Mouse (Mus musculus): ENCODE measurements around the gene Gata2.

Gata2 gene

DNA sequence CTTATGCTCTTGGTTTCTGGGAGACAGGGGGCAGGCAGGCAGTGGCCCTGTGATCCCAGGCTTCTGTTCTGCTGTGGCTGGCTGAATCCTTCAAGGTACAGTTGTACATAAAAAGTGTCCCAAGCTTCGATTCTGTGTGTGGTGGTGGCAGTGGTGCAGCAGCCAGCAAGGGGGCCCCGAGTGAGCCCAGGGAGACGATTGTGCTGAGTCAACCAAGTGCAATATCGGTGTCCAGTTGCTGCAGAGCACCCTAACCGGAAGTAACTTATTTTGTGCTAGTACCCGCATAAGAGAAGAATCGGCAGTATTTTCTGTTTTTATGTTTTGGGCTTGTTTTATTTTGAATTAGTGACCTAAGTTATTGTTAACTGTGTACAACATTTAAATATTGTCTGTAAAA lies 12.9 kb downstream of the Gata2 start:
- DNase-seq (ENCODE audit: extremely low spot score, low read depth, low spot score) = no peak

DNA sequence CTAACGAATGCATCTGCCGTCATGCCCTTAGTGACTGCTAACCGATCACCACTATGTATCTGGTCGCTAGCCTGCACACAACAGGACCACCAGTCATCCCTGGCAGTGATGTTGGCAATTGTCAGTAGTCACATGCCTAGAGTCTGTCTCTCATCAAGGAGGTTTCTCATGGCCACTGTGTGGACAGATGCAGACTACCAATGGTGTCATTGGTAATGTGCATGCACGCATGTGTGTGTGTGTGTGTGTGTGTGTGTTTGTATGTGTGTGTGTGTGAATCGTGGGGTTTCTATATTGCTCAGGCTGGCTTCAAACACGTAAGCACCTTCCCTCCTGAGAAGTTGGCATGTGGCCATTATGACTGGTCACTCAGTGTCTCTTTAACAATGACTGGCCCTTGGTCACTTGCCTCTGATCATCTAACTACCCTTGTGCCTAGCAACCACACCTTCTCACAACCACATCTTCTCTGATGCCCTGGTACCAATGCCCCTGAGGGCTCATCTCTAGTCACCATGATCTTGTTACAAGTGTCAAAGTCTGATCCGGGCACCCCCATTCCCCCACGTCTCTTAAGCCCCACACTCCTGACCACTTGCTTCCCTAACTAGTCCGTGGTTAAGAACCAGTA lies 13.8 kb downstream of the Gata2 start:
- no peak for DNase-seq (ENCODE audit: extremely low spot score, low read depth, low spot score)

DNA sequence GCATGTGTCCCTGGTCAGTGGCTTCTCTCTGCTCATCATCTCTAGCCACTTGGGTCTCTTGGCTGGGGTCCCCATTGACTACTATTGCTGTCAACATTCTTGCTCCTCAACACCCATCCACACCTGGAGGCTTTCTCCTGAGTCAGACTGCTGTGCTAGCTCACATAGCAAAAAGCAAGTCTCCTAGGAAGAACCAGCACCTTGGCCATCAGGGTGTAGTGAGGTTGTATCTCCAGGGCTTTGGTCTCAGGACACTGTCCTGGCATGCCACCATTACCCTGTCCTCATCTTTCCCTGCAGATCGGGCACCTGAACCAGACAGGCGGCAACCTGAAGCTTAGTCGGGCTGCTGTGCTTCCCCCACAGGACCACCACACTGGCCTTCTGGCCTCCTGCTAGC lies 14.6 kb downstream of the Gata2 start:
- DNase-seq (ENCODE audit: extremely low spot score, low read depth, low spot score) = no peak

DNA sequence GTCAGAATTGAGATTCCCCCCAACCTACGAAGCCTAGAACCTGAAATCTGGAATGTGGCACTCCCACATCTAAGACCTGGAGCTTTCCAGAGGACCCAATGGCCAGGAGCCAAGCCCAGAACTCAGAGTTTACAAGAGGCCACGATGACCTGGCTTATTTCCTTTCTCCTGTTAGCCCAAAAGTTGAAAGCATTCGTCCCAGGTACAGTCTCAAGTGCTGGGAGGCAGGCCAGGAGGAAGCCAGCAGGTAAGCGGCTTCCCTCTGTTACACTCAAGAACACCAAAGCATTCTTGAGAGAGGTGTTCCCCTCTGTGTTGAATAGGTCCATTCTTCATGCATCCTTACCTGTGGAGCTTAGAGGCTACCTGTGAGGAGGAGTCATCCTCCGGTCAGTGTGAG lies 15.8 kb downstream of the Gata2 start:
- DNase-seq (ENCODE audit: extremely low spot score, low read depth, low spot score) = no peak

DNA sequence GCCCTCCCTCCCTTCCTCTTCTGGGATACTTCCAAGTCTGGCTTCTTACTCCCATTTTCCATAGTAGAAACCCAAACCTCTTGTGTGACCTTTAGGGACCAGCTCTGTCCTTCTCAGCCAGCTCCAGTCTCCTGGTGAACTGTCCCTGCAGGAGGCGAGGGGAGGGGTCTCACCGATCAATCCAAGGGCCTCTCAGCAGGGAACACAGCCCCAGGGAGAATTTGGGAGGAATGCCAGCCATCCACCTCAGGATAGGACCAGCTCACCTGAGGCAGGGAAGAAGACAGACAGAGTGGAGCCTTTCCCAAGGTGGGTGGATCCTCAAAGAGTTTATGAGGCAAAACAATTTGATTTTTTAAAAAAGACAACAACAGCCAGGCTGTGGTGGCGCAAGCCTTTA lies 16.5 kb downstream of the Gata2 start:
- no peak for DNase-seq (ENCODE audit: extremely low spot score, low read depth, low spot score)

DNA sequence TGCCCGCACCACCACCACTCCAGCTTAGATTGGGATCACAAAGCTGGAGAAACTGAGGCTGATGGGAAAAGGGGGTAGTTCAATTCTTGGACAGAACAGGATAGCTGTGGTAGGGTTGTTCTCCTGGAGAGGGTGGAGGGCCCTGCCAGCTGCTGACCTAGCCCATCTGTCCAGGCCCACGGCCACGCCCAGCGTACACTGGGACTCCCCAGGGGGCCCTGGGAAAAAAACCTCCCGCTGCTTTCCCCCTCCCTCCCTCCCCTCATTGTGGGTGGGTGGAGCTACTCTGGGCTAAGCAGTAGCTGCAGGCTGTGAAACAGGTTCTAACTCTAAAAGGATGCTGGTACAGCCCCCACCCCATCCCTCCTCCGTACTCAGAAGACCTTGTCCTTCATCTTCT lies 22.1 kb downstream of the Gata2 start:
- DNase-seq (ENCODE audit: extremely low spot score, low read depth, low spot score) = no peak

DNA sequence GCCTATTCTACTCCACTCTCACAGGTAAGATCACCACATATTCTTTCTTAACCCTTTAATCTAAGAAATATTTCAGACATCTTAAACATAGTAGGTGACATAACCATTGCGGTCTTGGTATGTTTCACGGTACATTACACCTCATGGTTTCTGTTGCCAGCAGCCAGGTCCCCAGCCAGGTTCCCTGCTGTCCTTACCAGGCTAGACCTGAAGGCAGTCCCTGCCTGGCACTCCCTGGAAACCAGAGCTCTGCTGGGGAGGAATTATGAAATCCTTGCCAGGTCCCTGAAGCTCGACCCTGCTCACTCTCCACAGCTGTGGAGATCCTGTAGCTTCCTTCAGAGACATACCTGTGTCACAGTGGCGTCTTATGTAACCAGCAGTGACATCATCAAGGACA lies 22.5 kb downstream of the Gata2 start:
- no peak for DNase-seq (ENCODE audit: extremely low spot score, low read depth, low spot score)

DNA sequence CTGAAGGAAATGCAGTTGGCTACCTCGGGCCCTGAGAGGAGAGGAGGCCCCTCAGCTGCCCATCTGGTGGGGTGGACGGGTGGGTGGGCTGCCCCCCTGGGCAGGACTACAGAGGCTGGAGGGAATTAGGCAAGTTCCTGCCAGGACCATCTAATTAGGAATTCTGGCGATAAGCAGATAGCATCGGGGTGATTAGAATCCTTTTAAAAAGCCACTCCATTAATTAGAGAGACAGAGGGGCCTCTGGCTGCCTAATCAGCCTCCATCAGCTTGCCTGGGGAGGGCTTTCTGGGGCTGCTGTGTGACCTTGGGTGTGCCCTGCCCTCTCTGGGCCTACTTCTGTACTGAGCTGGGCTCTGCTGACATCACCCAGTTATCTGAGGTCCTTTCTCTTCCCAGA lies 25.4 kb downstream of the Gata2 start:
- DNase-seq (ENCODE audit: extremely low spot score, low read depth, low spot score) = no peak

DNA sequence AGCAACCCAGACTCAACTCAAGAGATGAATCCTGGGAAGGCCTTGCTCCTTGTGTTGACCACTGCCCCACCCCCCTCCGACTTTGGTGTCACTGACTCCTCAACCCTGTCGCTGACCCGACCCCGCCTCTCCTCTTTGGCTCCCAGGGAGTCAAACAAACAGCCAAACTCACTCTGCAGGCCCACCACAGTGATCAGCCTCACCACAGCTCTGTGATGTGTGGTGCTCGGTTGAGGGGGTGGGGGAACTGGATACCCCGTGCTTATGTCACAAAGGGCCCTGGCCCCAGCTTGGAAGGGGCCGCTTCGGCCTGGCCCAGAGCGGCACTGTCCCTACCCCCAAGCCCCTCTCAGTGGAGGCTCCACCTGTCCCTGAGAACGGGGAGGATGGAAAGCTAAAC lies 28.3 kb downstream of the Gata2 start, which contains the start of gene Dnajb8:
Gene Dnajb8, plus strand, starts transcription at position 301 of the 400 bp plus-strand sequence.
- DNase-seq (ENCODE audit: extremely low spot score, low read depth, low spot score) = no peak

DNA sequence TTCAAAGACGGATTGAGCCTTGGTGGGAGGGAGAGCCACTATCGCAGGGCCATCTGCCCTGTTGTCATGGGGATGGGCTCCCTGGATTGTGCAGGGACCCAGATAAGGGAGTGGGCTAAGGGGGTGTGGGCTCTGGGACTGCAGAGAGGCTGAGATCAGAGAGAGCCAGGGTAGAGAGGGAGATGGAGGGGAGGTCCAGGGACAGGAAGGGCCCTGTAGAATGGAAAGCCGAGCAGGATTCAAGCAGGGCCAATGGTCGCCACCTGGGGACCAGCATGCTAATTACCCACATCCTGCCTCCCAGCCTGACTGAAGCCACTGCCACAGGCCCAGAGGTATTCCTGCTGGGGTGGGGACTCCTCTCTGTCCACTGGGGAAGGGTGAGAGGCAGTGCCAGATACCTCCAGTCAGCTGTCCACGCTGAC lies 32.9 kb downstream of the Gata2 start:
- no peak for DNase-seq (ENCODE audit: extremely low spot score, low read depth, low spot score)

DNA sequence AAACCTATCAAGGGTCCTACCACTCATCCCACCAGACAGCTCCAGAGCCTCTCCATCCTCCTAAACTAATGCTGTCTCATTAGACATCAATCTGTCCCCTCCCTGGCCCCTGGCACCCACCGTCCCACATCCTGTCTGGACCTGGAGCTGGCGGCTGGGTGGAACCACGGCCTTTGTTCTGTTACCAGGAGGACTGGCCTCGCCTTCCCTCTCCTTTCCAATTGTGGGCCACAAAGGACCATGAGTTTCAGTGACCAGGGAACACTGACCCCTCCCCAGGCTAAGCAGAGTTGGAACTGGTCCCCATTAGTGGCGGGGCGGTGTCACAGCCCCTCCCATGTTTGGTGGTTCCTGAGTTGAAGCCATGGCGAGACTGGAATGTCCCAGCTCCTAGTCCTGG lies 33.8 kb downstream of the Gata2 start:
- no peak for DNase-seq (ENCODE audit: extremely low spot score, low read depth, low spot score)

DNA sequence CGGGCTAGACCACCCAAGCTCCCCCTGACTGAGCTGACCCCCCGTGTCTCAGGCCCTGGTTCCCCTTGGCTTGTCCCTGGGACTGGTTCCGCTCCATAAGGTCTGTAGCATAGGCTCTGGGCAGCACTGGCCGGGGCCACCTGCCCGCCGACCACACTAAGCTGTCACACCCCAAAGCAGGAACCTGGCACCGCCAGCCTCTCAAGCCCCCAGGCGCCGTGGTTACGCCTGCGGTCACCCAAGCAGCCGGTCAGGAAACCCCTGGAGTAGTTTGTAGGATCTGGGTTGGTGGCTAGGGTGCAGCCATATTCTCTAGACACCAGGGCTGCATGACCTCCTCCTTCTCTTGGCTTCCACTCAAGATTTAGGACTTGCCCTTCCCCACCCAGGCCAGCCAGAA lies 35.5 kb downstream of the Gata2 start:
- no peak for DNase-seq (ENCODE audit: extremely low spot score, low read depth, low spot score)

DNA sequence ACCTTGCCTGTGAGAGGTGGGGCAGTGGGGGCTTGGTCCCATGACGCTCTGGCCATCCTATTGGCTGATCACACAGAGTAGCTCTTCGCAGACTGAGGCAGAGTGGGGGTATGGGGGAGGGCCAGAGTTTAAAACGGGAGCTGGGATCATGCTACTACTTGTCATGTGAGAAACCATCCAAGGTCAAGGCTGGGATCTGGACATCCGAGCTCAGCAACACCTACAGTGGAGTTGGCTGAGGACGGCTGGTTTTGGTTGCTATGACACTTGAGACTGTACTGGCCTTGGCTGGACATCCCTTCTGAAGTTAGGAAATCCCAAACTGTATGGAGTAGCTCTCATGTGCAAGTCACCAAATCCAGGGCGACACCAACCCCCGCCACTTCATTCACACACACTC lies 38.1 kb downstream of the Gata2 start:
- no peak for DNase-seq (ENCODE audit: extremely low spot score, low read depth, low spot score)

DNA sequence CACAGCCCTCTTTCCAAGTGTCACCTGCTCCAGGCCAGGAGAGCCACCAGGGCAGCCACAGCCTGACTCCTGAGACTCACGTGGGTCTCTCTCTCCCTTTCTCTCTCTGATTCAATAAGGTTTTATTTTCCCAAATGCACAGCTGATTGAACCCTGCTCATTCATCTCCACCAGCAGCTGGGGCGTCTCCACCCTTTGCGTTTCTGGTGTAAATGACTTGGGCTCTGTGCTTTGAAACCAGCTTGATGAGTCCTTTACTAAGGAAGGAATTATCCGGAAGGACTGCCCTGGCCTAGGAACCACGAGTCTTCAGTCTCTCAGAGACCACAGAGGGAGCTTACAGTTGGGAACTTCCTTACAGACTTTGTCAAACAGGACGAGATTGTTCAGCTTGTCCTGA lies 38.5 kb downstream of the Gata2 start:
- no peak for DNase-seq (ENCODE audit: extremely low spot score, low read depth, low spot score)

DNA sequence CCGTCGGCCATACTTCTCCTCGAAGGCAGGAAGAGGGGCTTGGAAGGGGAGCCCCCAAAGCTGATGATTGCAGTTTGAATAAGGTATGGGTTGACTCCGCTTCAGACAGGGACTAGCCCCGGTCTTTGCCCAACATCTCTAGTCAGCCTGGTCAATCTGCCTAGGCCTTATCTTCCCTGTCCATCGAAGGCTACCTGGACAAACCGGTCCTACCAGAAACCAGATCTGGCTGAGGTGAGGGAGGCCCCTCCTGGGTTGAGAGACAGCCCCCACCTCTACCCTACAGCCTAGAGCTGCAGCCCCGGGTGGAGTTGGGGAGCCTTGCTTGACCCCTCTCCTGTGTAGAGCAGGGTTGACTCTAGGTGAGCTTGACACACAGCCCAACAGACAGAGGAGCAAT lies 40.3 kb downstream of the Gata2 start:
- DNase-seq (ENCODE audit: extremely low spot score, low read depth, low spot score) = no peak

DNA sequence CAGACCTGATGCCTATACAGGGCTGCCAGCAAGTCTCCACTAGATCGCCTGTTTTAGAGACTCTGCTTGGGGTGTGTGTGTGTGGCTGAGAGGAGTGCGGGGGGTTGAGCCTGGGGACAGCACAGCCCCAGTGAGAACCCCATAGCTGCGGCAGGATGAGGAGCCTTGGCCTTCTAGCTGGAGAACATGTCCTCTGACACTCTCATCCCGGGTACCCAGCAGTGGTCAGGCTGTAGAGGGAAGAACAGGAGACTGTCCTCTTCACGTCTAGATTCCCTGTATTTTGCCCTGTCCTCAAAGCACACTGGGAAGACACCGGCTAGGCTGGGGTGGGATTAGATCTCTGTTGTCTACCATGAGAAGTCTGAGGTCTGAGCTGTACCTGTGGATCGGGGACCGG lies 41.8 kb downstream of the Gata2 start:
- DNase-seq (ENCODE audit: extremely low spot score, low read depth, low spot score) = no peak

DNA sequence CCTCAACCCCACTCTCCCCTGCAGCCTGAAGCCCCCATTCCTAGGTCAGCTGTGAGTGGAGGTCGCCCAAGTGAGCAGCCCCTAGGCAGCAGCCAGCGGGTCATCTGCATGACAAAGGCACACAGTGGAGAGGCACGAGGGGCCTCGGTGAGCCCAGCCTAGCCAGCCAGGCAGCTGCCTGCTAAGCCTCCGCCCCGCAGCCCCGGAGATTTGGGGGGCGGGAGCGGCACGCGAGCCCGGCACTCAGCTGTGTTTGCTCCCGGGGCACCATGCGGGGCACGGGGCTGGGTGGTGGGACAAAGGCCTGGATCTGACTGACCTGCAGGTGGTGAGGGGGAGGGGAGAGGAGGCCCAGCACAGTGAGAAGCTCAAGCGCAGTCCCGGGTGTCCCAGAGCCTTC lies 42.3 kb downstream of the Gata2 start:
- DNase-seq (ENCODE audit: extremely low spot score, low read depth, low spot score) = no peak

DNA sequence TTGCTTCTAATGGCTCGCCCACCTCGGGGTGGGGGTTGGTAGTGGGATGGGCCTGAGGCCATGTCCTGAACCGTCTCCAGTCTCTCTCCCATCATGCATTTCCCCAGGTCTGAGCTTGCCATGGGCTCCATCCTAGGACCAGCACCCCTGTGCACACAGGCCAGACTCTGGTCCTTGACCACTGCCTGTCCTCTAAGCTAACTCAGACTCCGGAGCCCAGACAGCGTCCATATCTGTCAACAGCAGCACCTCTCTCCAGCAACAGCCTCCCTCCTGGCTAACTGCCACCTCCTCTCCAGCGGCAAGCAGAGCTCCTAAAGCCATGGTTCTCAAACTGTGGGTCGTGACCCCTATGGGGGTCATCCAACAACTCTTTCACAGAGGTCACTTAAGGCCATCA lies 42.8 kb downstream of the Gata2 start:
- no peak for DNase-seq (ENCODE audit: extremely low spot score, low read depth, low spot score)

DNA sequence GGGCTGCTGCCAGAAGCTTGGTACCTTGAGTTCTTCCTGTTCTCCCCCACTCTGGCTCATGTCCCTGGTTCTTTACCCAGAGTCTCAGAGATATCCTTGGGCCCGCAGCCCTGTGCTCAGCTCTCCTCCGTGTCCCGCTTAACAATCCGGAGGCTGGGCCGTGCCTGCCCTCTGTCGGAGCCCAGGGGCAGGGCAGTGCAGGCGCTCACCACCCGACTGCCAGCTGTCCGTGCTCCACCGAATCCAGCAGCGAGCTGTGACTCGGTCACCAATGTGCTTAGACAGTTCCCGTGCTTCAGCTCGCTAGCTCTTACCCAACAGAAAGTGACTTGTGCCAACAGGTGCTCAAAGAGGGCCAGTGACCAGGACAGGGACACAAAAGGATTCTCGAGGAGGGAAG lies 48.9 kb downstream of the Gata2 start:
- DNase-seq (ENCODE audit: extremely low spot score, low read depth, low spot score) = peak; percentile 22

DNA sequence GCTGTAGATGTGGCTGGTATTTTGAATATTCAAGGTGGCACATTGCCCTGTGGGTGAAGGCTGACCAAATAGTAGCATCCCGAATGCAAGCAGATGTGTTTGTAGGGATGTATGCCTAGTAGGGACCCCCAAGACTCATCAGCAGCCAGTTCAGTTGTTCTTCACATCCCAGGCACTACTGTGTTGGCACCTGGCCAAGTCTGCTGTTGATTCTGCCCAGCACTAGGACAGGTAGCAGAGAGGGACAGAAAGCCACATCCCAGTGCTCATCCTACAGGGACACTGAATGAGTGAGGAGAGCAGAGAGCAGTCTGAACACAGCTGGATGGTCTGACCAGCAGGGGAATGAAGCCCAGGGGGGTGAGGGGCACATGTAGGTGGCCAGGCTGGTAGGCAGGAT lies 55.5 kb downstream of the Gata2 start:
- no peak for DNase-seq (ENCODE audit: extremely low spot score, low read depth, low spot score)

DNA sequence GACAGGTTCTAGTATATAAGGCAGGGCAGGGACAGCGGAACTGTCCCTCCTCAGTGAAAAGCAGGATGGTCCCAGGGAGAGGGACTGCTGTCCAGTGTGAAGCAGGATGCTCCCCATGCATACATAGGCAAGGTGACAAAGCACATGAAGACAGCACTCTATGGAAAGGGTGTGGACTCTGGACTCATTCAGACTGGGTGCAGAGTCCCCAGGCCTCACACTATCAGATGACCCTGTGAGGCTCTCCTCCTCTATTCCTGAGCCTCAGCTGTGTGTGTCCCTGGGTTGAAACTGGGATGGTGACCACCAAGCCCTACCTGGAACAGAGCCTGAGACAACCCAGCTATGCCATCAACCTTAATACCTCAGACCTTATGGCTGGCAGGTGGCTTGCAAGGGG lies 57.7 kb downstream of the Gata2 start:
- DNase-seq (ENCODE audit: extremely low spot score, low read depth, low spot score) = no peak

DNA sequence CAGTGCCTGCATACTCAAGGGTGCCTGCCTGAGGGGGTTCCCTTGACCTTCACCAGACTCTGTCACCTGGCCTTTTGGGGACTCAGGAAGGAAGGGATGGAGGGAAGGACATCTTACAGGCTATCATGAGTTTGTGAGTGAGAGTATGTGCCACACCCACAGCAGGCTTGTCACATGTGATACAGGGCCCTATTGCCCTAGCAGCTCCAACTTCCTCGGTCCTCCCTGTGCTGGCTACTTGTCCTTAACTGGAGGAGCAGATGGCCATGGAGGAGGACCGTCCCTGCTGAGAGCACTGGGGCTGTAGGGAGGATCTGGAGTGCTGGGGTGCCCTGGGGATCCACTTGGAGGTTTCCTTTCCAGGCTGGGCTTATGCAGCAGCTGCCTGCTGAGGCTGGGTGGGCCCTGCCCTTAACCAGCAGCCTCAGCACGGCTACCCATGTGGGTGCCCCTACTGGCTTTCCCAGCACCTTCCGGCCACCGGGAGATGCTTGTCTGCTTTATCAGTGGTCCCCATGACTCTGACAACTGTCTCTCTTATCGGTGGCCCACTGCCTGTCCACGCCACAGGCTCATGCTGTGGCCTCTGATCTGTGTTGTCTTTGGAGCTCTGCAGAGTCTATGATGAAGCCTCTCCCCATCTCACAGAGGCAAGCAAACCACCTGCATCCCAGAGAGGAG lies 58.2 kb downstream of the Gata2 start:
- DNase-seq (ENCODE audit: extremely low spot score, low read depth, low spot score) = no peak

DNA sequence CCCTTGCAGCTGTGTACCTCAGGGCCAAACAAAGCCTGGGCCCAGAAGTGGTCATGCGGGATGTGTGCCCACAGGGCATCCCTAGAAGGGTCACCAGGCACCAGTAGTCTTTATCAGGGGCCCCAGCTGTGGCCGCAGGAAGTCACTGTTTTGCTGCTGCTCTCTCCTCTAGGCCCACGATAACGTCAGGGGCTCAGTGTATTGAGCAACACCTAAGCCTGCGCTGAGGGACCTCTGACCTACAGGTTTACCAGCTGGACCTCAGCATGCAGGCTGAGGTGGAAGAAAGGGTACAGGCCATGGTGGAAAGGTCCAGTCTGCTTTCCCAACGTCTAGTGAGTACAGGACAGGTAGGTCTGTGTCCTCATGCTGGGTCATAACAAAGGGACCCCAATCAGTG lies 60.4 kb downstream of the Gata2 start:
- no peak for DNase-seq (ENCODE audit: extremely low spot score, low read depth, low spot score)
